Mouse (Mus musculus) megakaryocyte, embryonic 14.5 days (primary cell): ENCODE results near the gene Flna.

ENCODE experiments used
- FLI1 ChIP-seq: IDR thresholded peaks from 2 replicates; pipeline ENCODE4 v1.6.1; 2012; ENCODE audit warnings: low read length, inconsistent platforms, mixed read lengths
- GATA1 ChIP-seq: IDR thresholded peaks from 3 replicates; pipeline ENCODE4 v1.6.1; 2012; ENCODE audit warnings: mixed read lengths, low read length, inconsistent platforms, borderline replicate concordance

DNA sequence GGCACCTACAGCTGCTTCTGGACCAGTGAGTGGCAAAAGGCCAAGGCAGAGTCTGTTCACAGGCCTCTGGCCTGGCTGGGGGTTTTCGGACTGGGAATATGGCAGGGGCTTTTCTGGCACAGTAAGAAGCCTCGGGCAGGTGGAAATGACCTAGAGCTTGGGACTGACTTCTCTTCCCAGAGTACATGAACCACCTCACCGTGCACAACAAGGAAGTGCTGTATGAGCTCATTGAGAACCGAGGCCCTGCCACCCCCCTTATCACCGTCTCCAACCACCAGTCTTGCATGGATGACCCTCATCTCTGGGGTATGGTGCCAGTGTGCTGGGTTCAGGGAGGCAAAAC, 33.4 kb upstream of the Flna start:
- TF ChIP-seq GATA1 (no peak), FLI1 (no peak)
